8 mouse cellular contexts compared by ENCODE assay signal in the genomic region with DNA sequence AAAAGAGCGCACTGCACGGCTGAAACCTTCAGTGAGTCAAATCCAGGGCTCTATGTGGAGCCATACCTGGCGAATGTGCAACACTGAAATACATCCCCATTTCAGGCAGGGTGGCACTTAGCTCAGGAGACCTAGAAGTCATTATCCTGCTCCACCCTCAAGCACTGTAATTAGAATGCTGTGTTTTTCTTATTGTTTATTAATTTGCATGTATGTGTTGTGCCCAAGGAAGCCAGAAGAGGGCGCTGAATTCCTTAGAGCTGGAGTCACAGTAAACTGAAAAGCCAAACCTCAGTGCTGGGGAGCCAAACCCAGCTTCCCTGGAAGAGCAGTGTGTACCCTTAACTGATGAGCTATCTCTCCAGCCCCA. TPM values are rescaled to one million over a fixed set of nuclear protein-coding genes. Genes with fewer than 3 reads are reported as not detected.
DNase-seq lines count a peak whose midpoint lies in the region; ATAC-seq lines count a peak whose summit lies in the region.

No protein-coding gene starts in this region.

- peak overlapping the region; percentile 32 for H3K4me3 ChIP-seq in limb, embryonic 12.5 days (replicated peaks)
- peak overlapping the region; percentile 25 for H3K4me3 ChIP-seq in midbrain, embryonic 15.5 days

- intact Hi-C loops in gastrocnemius, postnatal 36 days (cut with DNase I), result loop anchor here (5.0 kb wide), 1 partner anchor 104 kb away; no protein-coding TSS in a partner anchor

- no peak overlapping the region for H3K27ac ChIP-seq in limb, embryonic 12.5 days
- H3K27ac ChIP-seq in midbrain, embryonic 15.5 days, result peak overlapping the region; percentile 86

- H3K36me3 ChIP-seq in limb, embryonic 12.5 days, result peaks cover 9% of the 10 kb centered on the region
- H3K36me3 ChIP-seq in midbrain, embryonic 15.5 days (replicated peaks), result 0 out of 2 replicates have a peak, but pooled peaks cover 2% of the 10 kb centered on the region

- peaks cover 13% of the 10 kb centered on the region for H3K4me1 ChIP-seq in limb, embryonic 12.5 days (replicated peaks)
- peaks cover 34% of the 10 kb centered on the region for H3K4me1 ChIP-seq in midbrain, embryonic 15.5 days

- H3K9ac ChIP-seq in limb, embryonic 12.5 days (replicated peaks), result no peak overlapping the region
- peak overlapping the region; percentile 41 for H3K9ac ChIP-seq in midbrain, embryonic 15.5 days

- H3K9me3 ChIP-seq in limb, embryonic 12.5 days, result no peaks in the 10 kb centered on the region
- H3K9me3 ChIP-seq in midbrain, embryonic 15.5 days, result no peaks in the 10 kb centered on the region

- peak; percentile 26 for DNase-seq in ovary, postnatal 10 days (ENCODE audit: low spot score)
- DNase-seq in ovary, adult 18-20 months (ENCODE audit: low spot score), result no peak
- peak; percentile 31 to 49 for DNase-seq in gastrocnemius, postnatal 36 days
- peak; percentile 59 to 81 for DNase-seq in kidney, adult 8-10 months
- DNase-seq in spleen, postnatal 14 days (ENCODE audit: low spot score in 2 of 2), result peak; percentile 39 to 64

- 13% methylated on average over 4 of the region's 4 CpGs for WGBS in limb, embryonic 12.5 days
- WGBS in midbrain, embryonic 15.5 days, result 5% methylated on average over 4 of the region's 4 CpGs

- H3K4me2 ChIP-seq in limb, embryonic 12.5 days, result peak overlapping the region; percentile 59
- H3K4me2 ChIP-seq in midbrain, embryonic 15.5 days, result peak overlapping the region; percentile 97

- peak; percentile 28 for ATAC-seq in common myeloid progenitor, adult 5-6 weeks (replicated peaks; ENCODE audit: low read depth, poor library complexity, severe bottlenecking)
- no peak for ATAC-seq in limb, embryonic 12.5 days (ENCODE audit: insufficient number of reproducible peaks, insufficient read depth, low FRiP score, low TSS enrichment, low read depth)
- no peak for ATAC-seq in midbrain, embryonic 15.5 days (replicated peaks)

- H3K27me3 ChIP-seq in limb, embryonic 12.5 days, result no peaks in the 10 kb centered on the region
- H3K27me3 ChIP-seq in midbrain, embryonic 15.5 days (replicated peaks), result no peaks in the 10 kb centered on the region

RNA-seq across cellular contexts. Expression of gene Os9, which starts 2.5 kb away (rescaled TPM):
- 159 TPM in 2 replicates for total RNA-seq in common myeloid progenitor, adult 5-6 weeks (2017)
- 10 to 100 TPM; 10.7 to 11.4 TPM for total RNA-seq in gastrocnemius, postnatal 36 days (2021)
- 58.7 and 65.5 TPM in 2 replicates for polyA plus RNA-seq in limb, embryonic 12.5 days (2016; fragmentation: Nextera tagmentation; extraction: Ambion mirVana)
- 130 and 135 TPM in 2 replicates for polyA plus RNA-seq in midbrain, embryonic 15.5 days (2015; fragmentation: Nextera tagmentation; extraction: Ambion mirVana)

RNA-seq across cellular contexts. Expression of gene B4galnt1, which starts 41.6 kb away (rescaled TPM):
- total RNA-seq in common myeloid progenitor, adult 5-6 weeks (2017), result 56.5 TPM in 2 replicates
- total RNA-seq in gastrocnemius, postnatal 36 days (2021), result 1 to 10 TPM in 1 of 2 experiments, under 1 TPM in 1; 0.69 to 1.0 TPM
- 4.3 and 5.0 TPM in 2 replicates for polyA plus RNA-seq in limb, embryonic 12.5 days (2016; fragmentation: Nextera tagmentation; extraction: Ambion mirVana)
- polyA plus RNA-seq in midbrain, embryonic 15.5 days (2015; fragmentation: Nextera tagmentation; extraction: Ambion mirVana), result 62.2 and 62.3 TPM in 2 replicates

RNA-seq across cellular contexts. Expression of gene Agap2, which starts 48.3 kb away (rescaled TPM):
- total RNA-seq in common myeloid progenitor, adult 5-6 weeks (2017), result 40.8 and 56.1 TPM in 2 replicates
- 1 to 10 TPM; 2.1 to 2.9 TPM for total RNA-seq in gastrocnemius, postnatal 36 days (2021)
- 0.38 TPM in 1 of 2 replicates, not detected in the other for polyA plus RNA-seq in limb, embryonic 12.5 days (2016; fragmentation: Nextera tagmentation; extraction: Ambion mirVana)
- polyA plus RNA-seq in midbrain, embryonic 15.5 days (2015; fragmentation: Nextera tagmentation; extraction: Ambion mirVana), result 6.3 and 6.6 TPM in 2 replicates

RNA-seq across cellular contexts. Expression of gene Tspan31, which starts 53.4 kb away (rescaled TPM):
- 49.9 and 62.2 TPM in 2 replicates for total RNA-seq in common myeloid progenitor, adult 5-6 weeks (2017)
- total RNA-seq in gastrocnemius, postnatal 36 days (2021), result 10 to 100 TPM; 22.1 to 25.0 TPM
- 171 and 172 TPM in 2 replicates for polyA plus RNA-seq in limb, embryonic 12.5 days (2016; fragmentation: Nextera tagmentation; extraction: Ambion mirVana)
- polyA plus RNA-seq in midbrain, embryonic 15.5 days (2015; fragmentation: Nextera tagmentation; extraction: Ambion mirVana), result 113 and 120 TPM in 2 replicates

RNA-seq across cellular contexts. Expression of gene Slc26a10, which starts 57.0 kb away (rescaled TPM):
- 0.78 and 1.0 TPM in 2 replicates for total RNA-seq in common myeloid progenitor, adult 5-6 weeks (2017)
- total RNA-seq in gastrocnemius, postnatal 36 days (2021), result 1 to 10 TPM; 4.8 to 5.1 TPM
- polyA plus RNA-seq in limb, embryonic 12.5 days (2016; fragmentation: Nextera tagmentation; extraction: Ambion mirVana), result 3.4 and 3.5 TPM in 2 replicates
- polyA plus RNA-seq in midbrain, embryonic 15.5 days (2015; fragmentation: Nextera tagmentation; extraction: Ambion mirVana), result 0.94 and 0.98 TPM in 2 replicates

Comparison
In these comparisons a context has a peak if more than half of its experiments do, and no peak if none do; other contexts are left out.
1. RNA of gene Os9, which starts 2.5 kb away (total RNA-seq): 159 TPM in common myeloid progenitor, adult 5-6 weeks; 10.7 to 11.4 TPM in gastrocnemius, postnatal 36 days; every median in the first group is over 10 times any median in the second.
2. RNA of gene B4galnt1, which starts 41.6 kb away (total RNA-seq): 56.5 TPM in common myeloid progenitor, adult 5-6 weeks; 0.69 to 1.0 TPM in gastrocnemius, postnatal 36 days; every median in the first group is over 10 times any median in the second.
3. RNA of gene Agap2, which starts 48.3 kb away (total RNA-seq): 40.8 to 56.1 TPM in common myeloid progenitor, adult 5-6 weeks; 2.1 to 2.9 TPM in gastrocnemius, postnatal 36 days; every median in the first group is over 10 times any median in the second.